Mouse (Mus musculus): ENCODE measurements around the gene Gm20479. TPM values are rescaled to one million over a fixed set of nuclear protein-coding genes. Genes with fewer than 3 reads are reported as not detected.

Gene Gm20479
- polyA plus RNA-seq, 1 experiment from 2014 or later: not detected

GRCm38 (mm10) chr7:27397048-27397949 is 40.1 kb upstream of the Gm20479 start:
- WGBS (ENCODE audit: insufficient replicate concordance): 18% methylated on average over 26 of the region's 26 CpGs
- Histone ChIP-seq H3K9me3 (ENCODE audit: low read length) (no peaks in the 10 kb centered on the region), H3K27ac (ENCODE audit: low read depth) (no peak overlapping the region), H3K36me3 (replicated peaks; ENCODE audit: insufficient read depth, low read length) (no peaks in the 10 kb centered on the region), H3K4me2 (ENCODE audit: low read depth, low read length) (no peak overlapping the region), H3K4me3 (ENCODE audit: low read depth, low read length) (no peak overlapping the region), H3K4me1 (ENCODE audit: insufficient read depth) (peaks cover 5% of the 10 kb centered on the region; the same call in 1 of the 2 replicates), H3K27me3 (ENCODE audit: insufficient read depth, low read length) (peaks cover 61% of the 10 kb centered on the region), H3K9ac (replicated peaks) (no peak overlapping the region)
- DNase-seq (peak; percentile 75), ATAC-seq (peak; percentile 45; the same call in 1 of the 2 replicates)
- TF ChIP-seq CTCF (IDR thresholded peaks at IDR 0.05; ENCODE audit: low read depth): peak; percentile 84
- TF ChIP-seq EP300 (IDR thresholded peaks at IDR 0.05; ENCODE audit: low read depth): no peak

- ATAC-seq: no peak
Observed at GRCm38 (mm10) chr7:27396184-27397047, 39.2 kb upstream of the Gm20479 start.

GRCm38 (mm10) chr7:27395521-27396183 is 38.4 kb upstream of the Gm20479 start:
- TF ChIP-seq CTCF (IDR thresholded peaks at IDR 0.05; ENCODE audit: low read depth): no peak
- WGBS (ENCODE audit: insufficient replicate concordance): 6% methylated on average over 22 of the region's 22 CpGs
- DNase-seq (no peak), ATAC-seq (no peak)
- no peaks in the 10 kb centered on the region for H3K36me3 ChIP-seq (replicated peaks; ENCODE audit: insufficient read depth, low read length)
- no peak overlapping the region for H3K27ac ChIP-seq (ENCODE audit: low read depth)
- H3K9me3 ChIP-seq (ENCODE audit: low read length): no peaks in the 10 kb centered on the region
- H3K4me1 ChIP-seq (ENCODE audit: insufficient read depth): peaks cover 5% of the 10 kb centered on the region; the same call in 1 of the 2 replicates
- peaks cover 74% of the 10 kb centered on the region for H3K27me3 ChIP-seq (ENCODE audit: insufficient read depth, low read length)
- no peak overlapping the region for H3K4me3 ChIP-seq (ENCODE audit: low read depth, low read length)
- H3K4me2 ChIP-seq (ENCODE audit: low read depth, low read length): peak overlapping the region; percentile 64; the same call in 1 of the 2 replicates
- H3K9ac ChIP-seq (replicated peaks): no peak overlapping the region

More at GRCm38 (mm10) chr7:27396184-27397047, 39.2 kb upstream of the Gm20479 start:
- TF ChIP-seq CTCF (IDR thresholded peaks at IDR 0.05; ENCODE audit: low read depth) (no peak), EP300 (IDR thresholded peaks at IDR 0.05; ENCODE audit: low read depth) (no peak)
- WGBS (ENCODE audit: insufficient replicate concordance): 6% methylated on average over 29 of the region's 68 CpGs
- DNase-seq: no peak
- Histone ChIP-seq H3K9me3 (ENCODE audit: low read length) (no peaks in the 10 kb centered on the region), H3K36me3 (replicated peaks; ENCODE audit: insufficient read depth, low read length) (no peaks in the 10 kb centered on the region), H3K9ac (replicated peaks) (no peak overlapping the region), H3K4me2 (ENCODE audit: low read depth, low read length) (peak overlapping the region; percentile 64), H3K4me1 (ENCODE audit: insufficient read depth) (peaks cover 5% of the 10 kb centered on the region; the same call in 1 of the 2 replicates), H3K27me3 (ENCODE audit: insufficient read depth, low read length) (peaks cover 67% of the 10 kb centered on the region), H3K27ac (ENCODE audit: low read depth) (no peak overlapping the region), H3K4me3 (ENCODE audit: low read depth, low read length) (peak overlapping the region; percentile 39)

DNA sequence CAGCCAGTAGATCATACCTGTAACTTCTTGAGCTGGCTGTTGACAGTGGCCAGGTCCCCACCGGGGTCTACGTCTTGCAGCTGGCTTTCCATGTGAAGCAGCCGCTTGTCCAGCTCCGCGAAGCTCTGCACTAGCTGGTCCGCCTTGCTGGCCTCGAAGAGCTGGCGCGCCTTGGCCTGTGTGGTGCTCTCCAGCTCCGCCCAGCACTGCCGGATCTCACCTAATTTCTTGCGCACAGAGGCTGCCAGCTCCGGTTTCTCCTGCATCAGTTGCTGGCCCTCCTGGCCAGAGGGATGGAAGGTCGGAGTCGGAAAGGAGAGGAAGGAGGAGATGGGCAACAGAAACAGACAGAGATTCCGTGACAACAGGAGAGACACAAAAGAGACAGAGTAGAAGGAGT is 34.2 kb upstream of the Gm20479 start:
- no peak overlapping the region for H3K4me3 ChIP-seq (ENCODE audit: low read depth, low read length)
- ATAC-seq (no peak), DNase-seq (no peak)
- peaks cover 50% of the 10 kb centered on the region for H3K27me3 ChIP-seq (ENCODE audit: insufficient read depth, low read length)
- TF ChIP-seq CTCF (IDR thresholded peaks at IDR 0.05; ENCODE audit: low read depth) (no peak), EP300 (IDR thresholded peaks at IDR 0.05; ENCODE audit: low read depth) (no peak)
- WGBS (ENCODE audit: insufficient replicate concordance): 38% methylated on average over 16 of the region's 16 CpGs
- H3K27ac ChIP-seq (ENCODE audit: low read depth): no peak overlapping the region
- peaks cover 4% of the 10 kb centered on the region; the same call in 1 of the 2 replicates for H3K4me1 ChIP-seq (ENCODE audit: insufficient read depth)
- H3K9ac ChIP-seq (replicated peaks): no peak overlapping the region
- no peak overlapping the region for H3K4me2 ChIP-seq (ENCODE audit: low read depth, low read length)
- no peaks in the 10 kb centered on the region for H3K36me3 ChIP-seq (replicated peaks; ENCODE audit: insufficient read depth, low read length)
- H3K9me3 ChIP-seq (ENCODE audit: low read length): no peaks in the 10 kb centered on the region

DNA sequence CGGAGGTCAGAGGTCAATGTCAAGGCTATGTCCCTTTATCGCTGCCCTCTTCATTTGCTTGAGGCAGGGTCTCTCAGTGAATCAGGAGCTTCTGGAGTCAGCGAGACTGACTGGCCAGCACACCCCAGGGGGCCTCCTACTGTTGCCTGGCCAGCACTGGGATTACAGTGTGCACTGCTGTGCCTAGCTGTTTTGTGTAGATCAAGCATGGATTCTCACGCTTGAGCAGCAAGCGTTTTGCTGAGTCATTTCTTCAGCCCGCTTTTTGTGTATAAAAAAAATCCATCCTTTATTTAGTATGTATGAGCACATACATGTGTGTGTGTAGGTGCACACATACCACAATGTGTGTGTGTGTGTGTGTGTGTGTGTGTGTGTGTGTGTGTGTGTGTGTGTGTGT is 32.0 kb upstream of the Gm20479 start:
- H3K27ac ChIP-seq (ENCODE audit: low read depth): no peak overlapping the region
- 64% methylated on average over 6 of the region's 6 CpGs for WGBS (ENCODE audit: insufficient replicate concordance)
- H3K27me3 ChIP-seq (ENCODE audit: insufficient read depth, low read length): peaks cover 29% of the 10 kb centered on the region
- H3K36me3 ChIP-seq (replicated peaks; ENCODE audit: insufficient read depth, low read length): no peaks in the 10 kb centered on the region
- DNase-seq (no peak), ATAC-seq (no peak)
- no peaks in the 10 kb centered on the region for H3K4me1 ChIP-seq (ENCODE audit: insufficient read depth)
- no peak overlapping the region for H3K4me2 ChIP-seq (ENCODE audit: low read depth, low read length)
- no peak overlapping the region for H3K4me3 ChIP-seq (ENCODE audit: low read depth, low read length)
- no peaks in the 10 kb centered on the region for H3K9me3 ChIP-seq (ENCODE audit: low read length)
- TF ChIP-seq CTCF (IDR thresholded peaks at IDR 0.05; ENCODE audit: low read depth) (no peak), EP300 (IDR thresholded peaks at IDR 0.05; ENCODE audit: low read depth) (no peak)
- H3K9ac ChIP-seq (replicated peaks): no peak overlapping the region

All from liver, postnatal 0 days (tissue).